Mouse (Mus musculus) brain, embryonic 14.5 days (tissue): ENCODE results near the gene Usp30.

Experiments used
- CTCF ChIP-seq: fragments of 200-500 bp; IDR thresholded peaks from 2 replicates; pipeline ENCODE4 v1.5.1; 2012; ENCODE audit warnings: inconsistent platforms, mild to moderate bottlenecking, moderate library complexity, borderline replicate concordance; ENCODE audit not compliant: insufficient read depth, insufficient read length; ENCODE audit errors: extremely low read depth
- POLR2A ChIP-seq: fragments of 200-500 bp; IDR thresholded peaks from 2 replicates; pipeline ENCODE4 v1.6.1; 2012; ENCODE audit warnings: mild to moderate bottlenecking, inconsistent platforms, borderline replicate concordance; ENCODE audit not compliant: poor library complexity, insufficient read depth, insufficient read length, severe bottlenecking; ENCODE audit errors: extremely low read depth

DNA sequence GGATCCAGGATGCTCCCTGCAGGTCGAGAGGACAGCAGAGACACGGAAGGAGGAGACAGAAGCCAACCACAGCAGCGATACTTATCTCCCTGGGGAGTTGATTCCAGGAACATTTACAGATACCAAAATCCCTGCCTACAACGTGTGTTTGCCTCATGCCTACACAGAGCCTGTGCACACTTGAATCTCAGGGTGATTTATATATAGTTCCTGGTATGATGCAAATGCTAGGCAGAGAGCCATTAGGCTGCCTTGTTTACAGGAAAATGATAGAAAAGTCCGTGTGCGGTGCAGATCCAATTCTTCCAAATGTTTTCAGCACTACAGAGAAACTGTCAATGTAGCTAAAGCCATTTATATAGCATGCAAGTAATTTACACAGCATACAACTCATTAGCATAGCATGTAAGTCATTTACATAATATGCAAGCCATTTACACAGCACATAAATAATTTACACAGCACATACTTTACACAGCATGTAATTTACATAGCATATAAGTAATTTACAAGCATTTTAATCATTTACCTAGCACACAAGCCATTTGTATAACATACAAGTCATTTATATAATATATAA lies 97.9 kb downstream of the Usp30 start:
- TF ChIP-seq CTCF (no peak), POLR2A (no peak)
